Mouse (Mus musculus) midbrain, embryonic 15.5 days (tissue): ENCODE measurements around the gene Gm3072. TPM values are rescaled to one million over a fixed set of nuclear protein-coding genes. Genes with fewer than 3 reads are reported as not detected.
"Not testable (repeated sequence)": the region's sequence is repeated elsewhere in the genome, so short reads cannot be mapped to it uniquely, and the experiment has no call there.

ENCODE experiments used
- ATAC-seq: fragments of 200-750 bp; cut with Nextera tagmentation; replicated peaks from 2 replicates; pipeline ENCODE4 v1.8.0; 2017; ENCODE audit warnings: moderate TSS enrichment
- H3K27ac ChIP-seq: fragments of 300-500 bp; sonication (generic); 2 replicates; pipeline ENCODE4 v1.5.1; 2015; ENCODE audit warnings: mild to moderate bottlenecking, inconsistent platforms
- H3K27me3 ChIP-seq: fragments of 300-500 bp; sonication (generic); replicated peaks from 2 replicates; pipeline ENCODE4 v1.6.1; 2015; ENCODE audit warnings: inconsistent platforms
- H3K36me3 ChIP-seq: fragments of 300-500 bp; sonication (generic); replicated peaks from 2 replicates; pipeline ENCODE4 v1.6.1; 2015; ENCODE audit warnings: inconsistent platforms
- H3K4me1 ChIP-seq: fragments of 300-500 bp; sonication (generic); 2 replicates; pipeline ENCODE4 v1.6.1; 2015; ENCODE audit warnings: inconsistent platforms
- H3K4me2 ChIP-seq: fragments of 300-500 bp; sonication (generic); 2 replicates; pipeline ENCODE4 v1.6.1; 2015; ENCODE audit warnings: inconsistent platforms, mild to moderate bottlenecking, moderate library complexity
- H3K4me3 ChIP-seq: fragments of 300-500 bp; sonication (generic); 2 replicates; pipeline ENCODE4 v1.5.1; 2015; ENCODE audit warnings: mild to moderate bottlenecking, inconsistent platforms
- H3K9ac ChIP-seq: fragments of 300-500 bp; sonication (generic); 2 replicates; pipeline ENCODE4 v1.6.1; 2015; ENCODE audit warnings: mild to moderate bottlenecking, inconsistent platforms
- H3K9me3 ChIP-seq: fragments of 300-500 bp; sonication (generic); 2 replicates; pipeline ENCODE4 v1.6.1; 2016; ENCODE audit warnings: inconsistent platforms
- WGBS: fragments of 180-500 bp; shearing (Covaris S2); methylation state at CpG from one replicate; pipeline ENCODE4 v1.1.7; 2015; ENCODE audit warnings: mixed read lengths; 5-methylcytosine and 5-hydroxymethylcytosine counted together
- polyA plus RNA-seq: library from polyadenylated mRNA; unstranded; fragments of >200 nt; fragmentation: Nextera tagmentation; extraction: Ambion mirVana; gene quantifications from 2 replicates; pipeline ENCODE4 v1.2.1, GENCODE M21; 2015

Gene Gm3072
- not detected in 2 replicates for polyA plus RNA-seq

- not testable (repeated sequence) for H3K27ac ChIP-seq, H3K36me3 ChIP-seq, H3K9me3 ChIP-seq, H3K9ac ChIP-seq, H3K4me1 ChIP-seq, H3K27me3 ChIP-seq, ATAC-seq, H3K4me3 ChIP-seq, H3K4me2 ChIP-seq
- 80% methylated on average over 1 of the region's 2 CpGs for WGBS
Observed at GRCm38 (mm10) chr14:41624512-41624911, at the start of gene Gm3072. Gene Gm3072 (minus strand): TSS chr14:41624612.

- not testable (repeated sequence) for H3K27ac ChIP-seq, H3K4me2 ChIP-seq, H3K4me3 ChIP-seq, H3K9ac ChIP-seq, H3K36me3 ChIP-seq, H3K27me3 ChIP-seq, H3K4me1 ChIP-seq, H3K9me3 ChIP-seq, ATAC-seq
- 89% methylated on average over 2 of the region's 2 CpGs for WGBS
Observed at GRCm38 (mm10) chr14:41648176-41648575, 23.8 kb upstream of the Gm3072 start.

- H3K27me3 ChIP-seq, H3K36me3 ChIP-seq, H3K9ac ChIP-seq, H3K4me1 ChIP-seq, H3K9me3 ChIP-seq, ATAC-seq, H3K27ac ChIP-seq, H3K4me2 ChIP-seq, H3K4me3 ChIP-seq: not testable (repeated sequence)
- no CpG with 5 or more reads among the region's 1 CpGs for WGBS
Observed at GRCm38 (mm10) chr14:41646387-41646786, 22.0 kb upstream of the Gm3072 start, which contains the start of gene Gm3676. Gene Gm3676 (minus strand): TSS chr14:41646487.

- ATAC-seq, H3K27me3 ChIP-seq: not testable (repeated sequence)
Observed at GRCm38 (mm10) chr14:41630144-41630543, 5.7 kb upstream of the Gm3072 start.

GRCm38 (mm10) chr14:41622535-41622934 lies 1.9 kb downstream of the Gm3072 start:
- WGBS = 88% methylated on average over 5 of the region's 5 CpGs
- not testable (repeated sequence) for ATAC-seq, H3K9me3 ChIP-seq, H3K27me3 ChIP-seq, H3K4me2 ChIP-seq, H3K4me3 ChIP-seq, H3K27ac ChIP-seq, H3K4me1 ChIP-seq, H3K36me3 ChIP-seq, H3K9ac ChIP-seq

More at GRCm38 (mm10) chr14:41630144-41630543, 5.7 kb upstream of the Gm3072 start:
- not testable (repeated sequence) for H3K4me1 ChIP-seq, H3K36me3 ChIP-seq, H3K27ac ChIP-seq, H3K9ac ChIP-seq, H3K4me2 ChIP-seq, H3K4me3 ChIP-seq, H3K9me3 ChIP-seq
- WGBS = 98% methylated on average over 10 of the region's 11 CpGs

GRCm38 (mm10) chr14:41610690-41611089 lies 13.7 kb downstream of the Gm3072 start:
- ATAC-seq, H3K4me3 ChIP-seq, H3K9ac ChIP-seq, H3K9me3 ChIP-seq, H3K27me3 ChIP-seq, H3K4me2 ChIP-seq, H3K36me3 ChIP-seq, H3K27ac ChIP-seq, H3K4me1 ChIP-seq: not testable (repeated sequence)
- 84% methylated on average over 1 of the region's 1 CpGs for WGBS

- not testable (repeated sequence) for H3K9me3 ChIP-seq, H3K27me3 ChIP-seq, H3K4me3 ChIP-seq, H3K27ac ChIP-seq, H3K4me1 ChIP-seq, H3K9ac ChIP-seq, H3K4me2 ChIP-seq, H3K36me3 ChIP-seq, ATAC-seq
- WGBS = 96% methylated on average over 15 of the region's 15 CpGs
Observed at GRCm38 (mm10) chr14:41600935-41601334, 23.5 kb downstream of the Gm3072 start.

- not testable (repeated sequence) for ATAC-seq, H3K27ac ChIP-seq, H3K4me3 ChIP-seq, H3K9ac ChIP-seq, H3K4me1 ChIP-seq, H3K36me3 ChIP-seq, H3K4me2 ChIP-seq, H3K27me3 ChIP-seq, H3K9me3 ChIP-seq
- WGBS = 73% methylated on average over 1 of the region's 1 CpGs
Observed at GRCm38 (mm10) chr14:41586346-41586745, 38.1 kb downstream of the Gm3072 start.

GRCm38 (mm10) chr14:41572911-41573310 lies 51.5 kb downstream of the Gm3072 start, which contains the start of gene 1700049E17Rik2:
Gene 1700049E17Rik2 (plus strand): TSS chr14:41573211.
- not testable (repeated sequence) for ATAC-seq, H3K4me3 ChIP-seq, H3K4me2 ChIP-seq, H3K9me3 ChIP-seq, H3K4me1 ChIP-seq, H3K27me3 ChIP-seq, H3K27ac ChIP-seq, H3K9ac ChIP-seq, H3K36me3 ChIP-seq
- no CpG with 5 or more reads among the region's 1 CpGs for WGBS

Other genes starting within 250 kb of the Gm3072 start
- gene Gm7945, start 238.2 kb downstream of the Gm3072 start, polyA plus RNA-seq = not detected in 2 replicates
- not detected in 2 replicates for gene Gm6482, start 216.3 kb downstream of the Gm3072 start, polyA plus RNA-seq
- not detected in 2 replicates for gene Gm7954, start 171.1 kb downstream of the Gm3072 start, polyA plus RNA-seq
- not detected in 2 replicates for gene Gm3486, start 135.1 kb downstream of the Gm3072 start, polyA plus RNA-seq
- gene Gm7970, start 69.0 kb downstream of the Gm3072 start, polyA plus RNA-seq = not detected in 2 replicates
- gene 1700049E17Rik2, start 51.4 kb downstream of the Gm3072 start, polyA plus RNA-seq = not detected in 2 replicates
- not detected in 2 replicates for gene Gm3676, start 21.9 kb upstream of the Gm3072 start, polyA plus RNA-seq
- gene Gm8068, start 77.3 kb upstream of the Gm3072 start, polyA plus RNA-seq = not detected in 2 replicates
- not detected in 2 replicates for gene Gm7929, start 126.0 kb upstream of the Gm3072 start, polyA plus RNA-seq
- not detected in 2 replicates for gene Gm47189, start 147.8 kb upstream of the Gm3072 start, polyA plus RNA-seq